Mouse (Mus musculus): ENCODE results near the gene Olfr1406. TPM values are rescaled to one million over a fixed set of nuclear protein-coding genes. Genes with fewer than 3 reads are reported as not detected.
"Not testable (repeated sequence)": the region's sequence is repeated elsewhere in the genome, so short reads cannot be mapped to it uniquely, and the experiment has no call there.

Olfr1406 gene
- polyA plus RNA-seq (2017; shearing (Covaris generic)): not detected

- ATAC-seq: no peak
Measured at GRCm38 (mm10) chr1:173190540-173190939, at the start of gene Olfr1406. Olfr1406 (minus strand) TSS chr1:173190640.

GRCm38 (mm10) chr1:173237004-173237403 is 46.6 kb upstream of the Olfr1406 start:
- ATAC-seq: not testable (repeated sequence)

GRCm38 (mm10) chr1:173227081-173227480 is 36.6 kb upstream of the Olfr1406 start, which contains the start of gene Fcer1a:
Fcer1a (minus strand) TSS chr1:173227214.
- ATAC-seq: no peak

- no peak for ATAC-seq
Measured at GRCm38 (mm10) chr1:173216481-173216880, 26.0 kb upstream of the Olfr1406 start.

DNA sequence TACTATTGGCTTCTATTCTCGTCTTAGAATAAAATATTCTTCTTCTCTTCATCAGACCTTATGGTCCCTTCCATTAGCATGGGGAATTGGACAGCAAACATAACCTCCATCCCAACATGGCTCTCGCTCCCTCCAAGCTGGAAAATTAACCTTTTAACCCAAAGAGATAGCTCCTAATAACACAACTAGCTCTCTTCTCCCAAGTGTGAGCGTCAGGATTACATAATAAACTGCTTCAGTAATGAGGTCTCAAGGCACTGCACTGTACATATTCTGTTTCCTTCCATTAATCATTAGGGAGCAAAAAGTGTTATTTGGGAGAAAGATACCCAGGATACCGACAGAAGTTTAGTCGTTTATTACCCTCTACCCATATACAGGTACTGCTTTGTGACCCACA is 21.7 kb upstream of the Olfr1406 start, which contains the start of gene Olfr1404:
TSS of gene Olfr1404 (plus strand) at position 301 of the 400 bp plus-strand sequence.
- no peak for ATAC-seq

DNA sequence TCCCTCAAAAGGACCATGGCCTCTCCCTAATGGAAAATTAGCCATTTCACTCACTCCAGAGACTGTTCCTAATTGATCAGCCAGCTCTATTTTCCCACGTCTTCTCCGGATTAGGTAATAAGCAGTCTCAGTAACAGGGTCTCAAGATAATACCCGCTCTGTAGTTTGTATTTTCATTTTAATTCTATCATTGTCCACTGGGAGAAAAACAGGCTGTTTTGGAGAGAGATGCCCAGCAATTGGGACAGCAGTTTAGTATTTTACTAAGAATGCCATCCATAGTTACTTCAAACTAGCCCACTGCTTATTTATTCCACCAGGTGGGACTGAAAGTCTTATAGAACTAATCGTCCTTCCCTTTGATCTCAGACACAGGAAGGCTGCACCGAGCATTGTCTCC is 7.1 kb upstream of the Olfr1406 start, which contains the start of gene Olfr218:
TSS of gene Olfr218 (plus strand) at position 301 of the 400 bp plus-strand sequence.
- no peak for ATAC-seq

DNA sequence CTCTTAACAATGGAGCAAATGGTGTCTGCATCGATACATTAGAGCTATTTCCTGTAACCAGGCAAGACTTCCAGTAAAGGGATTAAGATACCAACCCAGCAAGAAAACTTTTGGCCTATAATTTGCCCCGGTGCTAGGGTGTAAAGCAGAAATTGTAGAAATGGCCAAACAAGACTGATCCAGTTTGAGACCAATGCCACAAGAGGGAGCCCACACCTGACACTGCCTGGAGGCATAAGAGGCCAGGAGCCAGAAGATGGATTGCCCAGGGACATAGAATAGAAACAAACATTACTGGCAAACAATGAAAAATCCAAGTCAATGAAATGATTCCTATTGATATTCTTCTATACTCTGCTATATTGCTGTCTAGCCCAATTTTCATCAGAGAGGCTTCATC is 5.9 kb upstream of the Olfr1406 start:
- no peak for ATAC-seq

DNA sequence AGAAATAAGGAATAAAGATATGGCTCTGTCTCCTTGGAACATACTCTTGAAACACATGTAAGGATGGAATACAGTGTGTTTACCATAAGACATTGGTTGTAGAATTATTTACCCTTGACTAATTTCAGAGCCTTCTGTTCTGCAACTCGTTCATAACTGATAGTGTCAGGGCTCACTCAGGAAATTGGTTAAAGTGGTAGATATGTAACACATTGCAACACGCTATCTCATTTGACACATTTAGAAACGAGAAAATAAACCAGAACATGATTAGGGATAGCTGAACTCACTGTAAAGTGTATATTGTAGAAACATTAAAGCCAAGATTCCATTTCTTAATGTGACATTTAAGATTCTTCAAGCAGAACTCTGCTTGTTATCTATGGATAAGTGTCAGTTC is 1.6 kb upstream of the Olfr1406 start:
- no peak for ATAC-seq

- ATAC-seq: no peak
Measured at GRCm38 (mm10) chr1:173174154-173174842, 16.1 kb downstream of the Olfr1406 start.

DNA sequence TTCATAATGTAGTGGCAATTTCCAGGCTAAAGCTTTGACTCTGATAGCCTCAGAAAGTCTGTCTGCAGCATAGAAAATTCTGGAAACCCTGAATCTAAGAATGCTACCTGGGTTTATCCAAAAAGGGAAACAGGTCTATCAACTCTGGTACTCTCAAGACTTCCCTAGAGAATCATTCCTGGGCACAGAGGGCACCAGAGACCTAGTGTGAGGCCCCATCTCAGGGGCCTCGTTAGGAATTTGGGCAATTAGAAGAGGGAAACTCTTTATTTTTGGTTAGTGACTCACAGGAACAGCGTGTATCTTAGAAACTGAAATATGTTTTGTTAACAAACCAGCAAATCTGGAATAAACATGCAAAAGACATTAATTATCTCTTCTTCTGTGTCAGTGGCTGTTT is 53.2 kb downstream of the Olfr1406 start, which contains the start of gene Olfr1408:
TSS of gene Olfr1408 (minus strand) at position 101 of the 400 bp plus-strand sequence.
- ATAC-seq: no peak

Other genes with a start within 250 kb of the Olfr1406 start
- gene Olfr16, start 240.2 kb downstream of the Olfr1406 start, polyA plus RNA-seq (2017; shearing (Covaris generic)): not detected
- gene Olfr1408, start 53.3 kb downstream of the Olfr1406 start, polyA plus RNA-seq (2017; shearing (Covaris generic)): not detected
- not detected for gene Olfr218, start 7.2 kb upstream of the Olfr1406 start, polyA plus RNA-seq (2017; shearing (Covaris generic))
- not detected for gene Olfr1404, start 21.8 kb upstream of the Olfr1406 start, polyA plus RNA-seq (2017; shearing (Covaris generic))
- gene Fcer1a, start 36.6 kb upstream of the Olfr1406 start, polyA plus RNA-seq (2017; shearing (Covaris generic)): not detected
- gene Olfr418, start 75.4 kb upstream of the Olfr1406 start, polyA plus RNA-seq (2017; shearing (Covaris generic)): not detected
- not detected for gene Mptx2, start 87.1 kb upstream of the Olfr1406 start, polyA plus RNA-seq (2017; shearing (Covaris generic))
- not detected for gene Ackr1, start 143.1 kb upstream of the Olfr1406 start, polyA plus RNA-seq (2017; shearing (Covaris generic))
- gene Aim2, start 160.2 kb upstream of the Olfr1406 start, polyA plus RNA-seq (2017; shearing (Covaris generic)): 10 to 100 TPM; 49.6 to 69.8 (median 61.1) TPM
- gene Cadm3, start 177.1 kb upstream of the Olfr1406 start, polyA plus RNA-seq (2017; shearing (Covaris generic)): under 1 TPM in 1 of 3 experiments, not detected in 2; 0.11 TPM

Measured in inflammation-experienced regulatory T-cells, adult 6 months (primary cell).